Mouse (Mus musculus): Measurements from ENCODE around the gene Sh3bp4.

Gene Sh3bp4

GRCm38 (mm10) chr1:89090676-89091075 is 20.5 kb downstream of the Sh3bp4 start:
- in situ Hi-C loops (cut with MboI, MseI), result loop anchor here in 1 of 2 experiments (25.0 kb wide), 1 partner anchor 1947 kb away; no protein-coding TSS in a partner anchor

DNA sequence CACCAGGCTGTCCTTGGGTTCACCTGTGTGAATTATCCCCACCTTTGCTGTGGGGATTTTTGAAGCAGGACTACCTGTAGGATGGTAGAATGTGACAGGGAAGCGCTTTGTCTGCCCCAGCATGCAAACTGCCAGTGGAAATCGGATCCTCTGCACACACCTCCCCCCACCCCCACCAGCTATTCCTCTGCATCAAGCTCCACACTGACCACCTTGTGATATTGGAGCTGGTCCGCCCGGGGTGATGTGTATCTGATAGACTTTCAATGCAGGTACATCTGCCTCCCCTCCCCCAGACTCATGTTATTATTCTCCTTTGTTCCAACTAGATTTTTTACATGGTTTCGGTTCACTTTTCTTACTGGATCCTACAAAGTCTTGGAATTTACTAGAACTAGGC is 21.8 kb downstream of the Sh3bp4 start:
- in situ Hi-C loops (cut with MboI, MseI), result loop anchor here in 1 of 2 experiments (25.0 kb wide), 1 partner anchor 1945 kb away; no protein-coding TSS in a partner anchor

- in situ Hi-C loops (cut with MboI, MseI), result loop anchor here in 1 of 2 experiments (25.0 kb wide), 1 partner anchor 1945 kb away; no protein-coding TSS in a partner anchor
Measured at GRCm38 (mm10) chr1:89092442-89092991, 22.3 kb downstream of the Sh3bp4 start.

- in situ Hi-C loops (cut with MboI, MseI), result loop anchor here in 1 of 2 experiments (25.0 kb wide), 1 partner anchor 1944 kb away; no protein-coding TSS in a partner anchor
Measured at GRCm38 (mm10) chr1:89093696-89094095, 23.5 kb downstream of the Sh3bp4 start.

DNA sequence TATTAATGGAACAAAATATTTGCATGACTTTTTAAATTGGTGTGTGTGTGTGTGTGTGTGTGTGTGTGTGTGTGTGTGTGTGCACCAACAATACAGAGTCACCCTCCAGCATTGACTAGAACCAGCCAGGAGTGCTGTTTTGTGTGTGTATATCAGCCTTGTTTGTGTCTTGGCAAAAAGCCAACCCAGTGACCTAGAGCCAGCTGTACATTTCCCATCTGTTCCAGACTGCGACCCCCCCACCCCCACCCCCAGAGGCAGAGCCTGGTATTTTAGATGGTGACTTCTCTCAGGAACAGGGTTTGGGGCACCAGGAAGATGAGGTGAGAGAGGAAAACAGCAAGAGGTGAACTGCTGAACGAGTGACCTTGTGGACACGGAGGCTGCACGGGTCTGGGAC is 24.2 kb downstream of the Sh3bp4 start:
- in situ Hi-C loops (cut with MboI, MseI), result loop anchor here in 1 of 2 experiments (25.0 kb wide), 1 partner anchor 1943 kb away; no protein-coding TSS in a partner anchor

DNA sequence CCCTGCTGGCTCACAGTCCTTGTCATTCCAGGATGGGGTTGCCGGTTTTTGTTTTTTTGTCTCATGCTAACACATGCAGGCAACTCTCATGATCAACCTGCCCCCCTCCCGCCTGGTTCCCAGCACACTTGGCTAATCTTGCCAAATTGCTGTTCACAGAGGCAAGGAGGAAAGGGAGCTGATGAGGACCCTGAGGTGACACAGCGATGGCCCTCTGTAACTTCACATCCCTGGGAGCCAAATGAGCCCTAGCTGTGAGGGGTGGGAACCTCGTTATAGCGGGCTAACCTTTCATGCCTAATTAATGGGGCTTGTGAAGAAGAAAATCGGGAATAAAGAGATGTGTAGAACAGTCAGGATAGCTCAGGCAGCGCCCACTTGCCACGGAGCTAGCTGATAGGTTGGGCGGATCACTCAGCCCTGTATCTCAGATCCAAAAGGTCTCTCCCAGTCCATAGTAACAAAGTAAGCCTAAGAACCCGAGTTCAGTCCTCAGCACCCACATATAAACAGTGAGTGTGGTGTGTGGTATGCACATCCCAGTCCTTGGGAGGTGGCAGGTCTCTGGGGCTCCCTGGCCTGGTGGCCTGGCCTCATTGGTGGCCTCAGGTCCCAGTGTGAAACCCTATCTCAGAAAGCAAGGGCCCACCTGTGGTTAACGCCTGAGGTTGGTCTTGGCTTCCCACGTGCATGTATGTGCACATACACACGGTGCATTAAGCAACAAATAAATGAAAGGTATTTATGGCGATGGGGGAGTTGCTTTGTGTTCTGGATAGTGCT is 25.6 kb downstream of the Sh3bp4 start:
- in situ Hi-C loops (cut with MboI, MseI), result loop anchor here in 1 of 2 experiments (25.0 kb wide), 1 partner anchor 1941 kb away; no protein-coding TSS in a partner anchor

DNA sequence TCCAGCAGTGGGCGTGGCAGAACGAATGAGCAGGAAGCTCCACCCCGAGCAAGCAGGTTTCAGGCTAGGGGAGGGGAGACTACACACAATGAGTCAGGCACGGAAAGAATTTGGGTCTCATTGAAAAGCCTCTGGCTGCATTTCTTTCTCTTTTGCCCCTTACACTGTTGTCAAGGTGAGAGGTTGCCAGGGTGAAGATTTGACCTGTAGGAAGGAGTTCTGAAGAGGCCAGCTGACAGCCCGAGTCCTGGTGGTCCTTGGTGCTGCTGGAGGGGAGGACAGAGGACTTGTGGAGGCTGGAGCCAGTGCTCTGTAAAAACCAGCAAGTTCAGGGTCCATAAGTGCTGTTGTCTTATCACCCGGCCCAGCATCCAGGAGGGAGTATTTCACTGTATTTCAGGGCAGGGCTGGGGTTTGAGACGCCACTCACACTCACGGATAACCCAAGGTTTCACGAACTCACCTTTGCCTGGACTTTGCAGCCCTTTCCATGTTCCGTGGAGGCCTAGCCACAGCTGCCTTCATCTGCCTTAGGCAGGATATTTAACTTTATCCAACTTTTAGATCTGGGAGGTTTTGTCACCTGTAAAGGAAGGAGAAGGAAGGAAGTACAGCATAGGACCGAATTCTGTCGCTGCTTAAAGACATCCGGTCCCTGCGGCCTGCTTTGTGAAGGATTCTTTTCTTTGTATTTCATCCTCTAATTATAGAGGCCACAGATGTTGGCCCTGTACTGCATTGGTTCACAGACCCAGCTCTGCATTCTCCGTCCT is 32.2 kb downstream of the Sh3bp4 start:
- in situ Hi-C loops (cut with MboI, MseI), result no loop called here

DNA sequence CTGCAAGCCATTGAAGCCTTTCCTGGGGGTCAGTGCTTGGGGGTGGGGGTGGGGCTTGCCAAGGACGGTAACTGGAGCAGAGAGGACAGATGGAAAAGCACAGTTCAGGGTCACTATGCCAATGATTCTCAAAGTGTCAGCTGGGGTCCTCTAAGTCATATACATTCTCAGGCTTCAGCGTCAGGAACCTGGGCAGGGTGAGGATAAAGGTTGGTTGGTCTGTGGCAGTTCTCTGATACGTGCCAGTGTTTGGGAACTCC is 32.7 kb downstream of the Sh3bp4 start:
- in situ Hi-C loops (cut with MboI, MseI), result no loop called here

DNA sequence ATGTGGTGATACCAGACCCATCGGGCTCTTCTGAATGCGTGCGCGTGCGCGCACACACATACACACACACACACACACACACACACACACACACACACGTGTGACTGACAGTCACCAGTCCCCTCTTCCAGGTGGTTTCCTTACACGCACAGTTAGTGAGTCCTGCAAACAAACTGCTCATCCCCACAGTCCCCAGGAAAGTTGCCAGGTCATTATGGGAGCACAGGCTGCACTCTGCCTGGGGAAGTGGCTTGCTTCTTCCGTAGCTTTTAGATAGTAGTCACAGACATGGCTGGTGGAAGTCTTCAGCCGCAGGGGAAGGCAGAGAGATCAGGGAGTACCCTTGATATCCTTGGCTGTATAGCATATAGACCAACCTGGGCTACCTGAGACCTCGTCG is 33.3 kb downstream of the Sh3bp4 start:
- in situ Hi-C loops (cut with MboI, MseI), result no loop called here

GRCm38 (mm10) chr1:89104066-89104765 is 34.0 kb downstream of the Sh3bp4 start:
- in situ Hi-C loops (cut with MboI, MseI), result no loop called here

DNA sequence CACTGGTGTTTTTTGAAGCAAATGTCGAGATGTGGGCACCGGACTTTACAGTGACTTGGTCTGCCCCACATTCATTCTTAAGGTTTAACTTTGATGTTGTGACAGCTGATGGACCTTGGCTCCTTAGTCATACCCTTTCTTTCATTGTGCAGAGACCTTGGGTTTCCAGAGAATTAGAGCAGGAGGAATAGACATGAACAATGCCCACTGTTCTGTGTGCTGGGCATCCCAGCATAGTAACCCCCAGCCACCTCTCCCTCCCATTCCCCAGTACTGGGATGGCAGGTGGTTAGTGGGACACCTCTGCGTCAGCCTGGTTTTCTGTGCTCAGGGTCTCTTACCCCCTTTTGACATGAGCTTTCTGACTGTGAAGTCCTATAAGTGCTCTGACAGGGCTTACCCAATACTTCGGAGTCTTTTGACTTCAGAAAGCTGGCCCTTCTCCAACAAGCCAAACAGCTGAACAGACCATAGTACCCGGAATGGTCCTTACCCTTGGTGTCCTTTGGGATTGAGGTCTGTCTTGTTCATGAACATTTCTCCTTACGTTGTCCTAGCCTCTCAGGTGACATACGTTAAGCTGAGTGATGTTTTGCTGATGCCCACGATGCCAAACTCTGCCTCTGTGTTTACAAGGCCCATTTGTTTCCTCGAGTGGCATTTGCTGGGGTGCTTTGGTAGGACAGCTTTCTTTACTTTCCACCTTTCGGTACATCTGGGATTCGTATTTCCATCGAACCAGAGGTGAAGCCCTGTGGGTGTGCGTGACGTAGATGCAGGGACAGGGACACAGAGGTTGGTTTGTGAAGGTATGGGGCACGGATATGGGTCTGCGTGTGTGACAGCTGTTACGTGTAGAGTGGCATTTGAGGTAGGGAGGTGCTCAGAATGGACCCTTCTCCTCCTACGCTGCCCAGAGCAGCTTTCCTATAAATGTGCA is 35.9 kb downstream of the Sh3bp4 start:
- in situ Hi-C loops (cut with MboI, MseI), result no loop called here

DNA sequence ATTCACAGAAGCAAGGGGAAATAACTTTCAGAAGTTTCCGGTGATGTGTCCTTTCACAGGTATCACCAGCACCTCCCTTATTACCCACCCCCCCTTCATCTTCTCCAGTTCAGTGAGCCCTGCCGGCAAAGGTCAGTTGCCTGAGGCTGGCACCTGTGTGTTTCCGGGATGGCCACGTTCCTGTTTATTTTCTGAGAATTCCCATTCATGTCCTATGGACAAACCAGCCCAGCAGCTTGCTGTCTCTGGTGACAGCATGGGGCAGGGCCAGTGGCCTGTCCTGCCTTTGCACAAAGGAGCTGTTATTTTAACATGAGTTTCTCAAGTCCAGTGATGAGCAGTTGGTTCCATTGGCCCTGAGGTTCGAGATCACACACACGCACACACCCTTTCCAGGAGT is 37.3 kb downstream of the Sh3bp4 start:
- in situ Hi-C loops (cut with MboI, MseI), result no loop called here

GRCm38 (mm10) chr1:89108340-89108896 is 38.2 kb downstream of the Sh3bp4 start:
- in situ Hi-C loops (cut with MboI, MseI), result no loop called here

DNA sequence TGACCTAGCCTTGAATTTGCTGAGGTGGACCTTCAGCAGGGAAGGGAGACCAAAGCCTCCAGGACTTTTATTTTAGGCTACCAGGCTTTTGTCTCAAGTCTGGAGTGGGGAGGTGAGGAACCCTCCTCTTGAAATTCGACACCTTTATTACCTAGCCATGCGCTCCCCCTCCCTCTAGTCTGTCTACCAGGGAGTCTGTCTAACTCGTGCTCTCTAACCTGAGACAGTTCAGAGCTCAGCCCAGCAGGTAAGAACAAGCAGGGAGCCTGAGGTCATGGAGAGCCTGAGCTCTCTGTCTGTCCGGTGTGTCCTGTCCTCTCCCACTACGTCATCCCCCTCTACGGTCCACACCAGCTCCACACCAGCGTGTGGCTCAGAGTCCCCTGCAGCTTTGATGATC is 39.6 kb downstream of the Sh3bp4 start:
- in situ Hi-C loops (cut with MboI, MseI), result no loop called here

DNA sequence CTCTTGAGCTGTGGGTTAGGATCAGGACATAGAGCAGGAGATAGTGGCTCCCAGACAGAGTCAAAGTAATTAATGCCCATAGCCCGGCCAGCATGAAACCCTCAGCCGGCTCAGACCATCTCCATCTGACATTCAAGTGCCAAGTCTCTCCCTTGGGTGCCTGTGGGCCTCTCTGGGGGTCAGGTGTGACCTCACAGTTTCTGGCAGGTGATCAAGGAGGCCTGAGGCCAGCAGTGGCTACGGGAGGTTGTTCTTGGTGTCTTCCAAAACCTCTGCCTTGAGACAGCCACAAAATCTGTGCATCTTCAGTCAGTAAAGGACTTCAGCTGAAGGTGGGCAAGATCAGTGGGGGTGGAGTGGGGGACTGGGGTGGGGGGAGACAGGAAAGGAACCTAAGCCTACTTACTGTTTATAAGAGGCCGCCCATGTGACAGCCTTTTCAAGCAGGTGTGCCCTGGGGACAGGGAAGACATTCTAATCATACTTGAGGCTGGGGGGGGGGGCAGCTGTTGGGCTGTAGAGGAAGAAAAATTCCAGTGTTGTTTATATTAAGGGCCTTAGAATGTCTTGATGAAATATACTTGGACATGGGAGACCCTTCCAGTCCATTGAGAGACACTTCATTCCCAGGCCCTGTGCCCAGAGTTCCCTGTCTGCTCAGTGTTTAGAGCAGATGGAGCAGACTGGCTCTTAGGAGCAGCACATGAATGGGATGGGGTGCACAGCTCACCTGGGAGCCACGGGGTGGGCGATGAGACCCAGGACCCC is 40.7 kb downstream of the Sh3bp4 start:
- in situ Hi-C loops (cut with MboI, MseI), result no loop called here

- in situ Hi-C loops (cut with MboI, MseI), result no loop called here
Measured at GRCm38 (mm10) chr1:89112544-89112943, 42.3 kb downstream of the Sh3bp4 start.

DNA sequence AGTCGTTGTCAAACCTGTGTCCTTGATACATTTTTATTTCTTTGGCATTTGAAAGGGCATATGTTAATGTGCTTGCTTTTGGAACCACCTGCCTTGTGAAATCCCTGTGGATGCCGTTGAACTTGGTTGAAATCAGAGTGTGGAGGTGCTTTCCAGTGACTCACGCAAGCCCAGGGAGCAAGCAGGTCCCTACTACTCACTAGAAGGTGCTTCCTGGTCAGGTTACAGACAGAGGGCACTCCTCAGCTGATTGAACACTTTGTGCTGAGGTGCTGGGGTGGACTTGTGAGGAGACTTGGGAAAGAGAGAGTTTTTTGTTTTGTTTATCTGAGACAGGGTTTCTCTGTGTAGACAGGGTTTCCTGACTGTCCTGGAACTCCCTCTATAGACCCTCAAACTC is 43.5 kb downstream of the Sh3bp4 start:
- in situ Hi-C loops (cut with MboI, MseI), result no loop called here

DNA sequence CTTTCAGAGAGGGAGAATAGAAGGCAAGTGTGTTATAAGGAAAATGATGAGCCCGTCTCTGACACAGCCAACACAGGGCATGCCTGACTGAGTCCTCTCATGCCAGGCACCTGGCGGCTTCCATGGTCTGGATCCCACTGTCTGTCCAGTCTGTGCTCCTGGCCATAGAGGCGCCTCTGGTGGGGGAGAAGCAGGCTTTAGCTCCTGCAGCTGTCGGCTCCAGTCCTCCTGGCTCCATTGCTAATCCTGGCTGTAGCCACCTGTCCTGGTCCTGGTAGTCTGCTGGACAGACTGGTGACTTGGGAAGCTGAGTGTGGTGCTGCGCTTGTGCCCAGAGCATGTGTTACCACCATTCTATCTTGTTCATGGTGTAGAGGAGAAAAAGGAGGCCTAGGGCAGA is 46.8 kb downstream of the Sh3bp4 start:
- in situ Hi-C loops (cut with MboI, MseI), result no loop called here

DNA sequence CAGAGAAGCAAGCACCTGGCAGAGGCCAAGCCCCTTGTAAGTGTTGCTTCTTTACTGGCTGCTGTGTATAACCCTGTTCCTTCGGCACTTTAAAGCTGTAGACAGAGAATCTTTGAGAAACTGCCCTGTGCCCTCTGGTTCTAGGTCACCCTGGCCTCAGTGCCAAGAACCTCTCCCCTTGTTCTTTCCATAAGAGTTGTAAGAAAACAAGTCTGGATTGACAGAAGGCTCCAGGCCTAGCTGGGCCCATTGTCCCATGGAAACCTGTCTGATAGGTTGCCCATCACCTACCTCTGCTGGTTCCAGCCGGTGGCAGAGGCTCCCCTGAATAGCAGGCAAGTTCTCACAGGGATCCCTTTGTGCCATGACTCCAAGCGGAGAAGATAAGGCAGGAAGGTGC is 47.9 kb downstream of the Sh3bp4 start:
- in situ Hi-C loops (cut with MboI, MseI), result no loop called here

DNA sequence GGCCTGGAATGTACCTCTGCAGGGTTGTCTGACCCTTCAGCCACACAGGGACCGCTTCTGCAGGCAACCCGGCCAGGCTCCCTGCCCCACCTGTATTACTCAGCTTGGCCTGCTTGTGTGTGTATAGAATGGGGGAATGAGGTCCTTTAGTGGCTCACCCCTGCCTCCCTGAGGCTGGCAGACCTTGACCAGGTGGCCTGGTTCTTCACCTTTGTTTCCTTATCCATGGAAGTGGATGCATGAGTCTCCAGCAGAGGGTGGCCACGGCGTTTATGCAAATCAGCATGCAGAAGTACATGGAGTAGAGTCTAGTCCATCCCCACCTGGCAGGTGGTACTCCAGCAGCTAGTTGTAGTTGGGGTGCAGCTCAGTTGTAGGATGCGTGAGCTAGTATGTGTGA is 48.6 kb downstream of the Sh3bp4 start:
- in situ Hi-C loops (cut with MboI, MseI), result no loop called here
